Mouse (Mus musculus) forebrain, embryonic 12.5 days (tissue): ENCODE results near the gene Cuedc1. TPM values are rescaled to one million over a fixed set of nuclear protein-coding genes. Genes with fewer than 3 reads are reported as not detected.
"Not testable (repeated sequence)": the region's sequence is repeated elsewhere in the genome, so short reads cannot be mapped to it uniquely, and the experiment has no call there.

Experiments used
- ATAC-seq: fragments of 200-750 bp; cut with Nextera tagmentation; 2 replicates; pipeline ENCODE4 v1.8.0; 2017; ENCODE audit warnings: moderate TSS enrichment; ENCODE audit not compliant: low FRiP score
- H3K27ac ChIP-seq: fragments of 300-500 bp; sonication (generic); 2 replicates; pipeline ENCODE4 v1.5.1; 2016; ENCODE audit warnings: mild to moderate bottlenecking
- H3K27me3 ChIP-seq: fragments of 300-500 bp; sonication (generic); 2 replicates; pipeline ENCODE4 v1.6.1; 2016; ENCODE audit warnings: mild to moderate bottlenecking
- H3K36me3 ChIP-seq: fragments of 300-500 bp; sonication (generic); replicated peaks from 2 replicates; pipeline ENCODE4 v1.6.1; 2016; ENCODE audit warnings: mild to moderate bottlenecking
- H3K4me1 ChIP-seq: fragments of 300-500 bp; sonication (generic); 2 replicates; pipeline ENCODE4 v1.6.1; 2016
- H3K4me2 ChIP-seq: fragments of 300-500 bp; sonication (generic); 2 replicates; pipeline ENCODE4 v1.6.1; 2016; ENCODE audit warnings: mild to moderate bottlenecking, moderate library complexity
- H3K4me3 ChIP-seq: fragments of 300-500 bp; sonication (generic); replicated peaks from 2 replicates; pipeline ENCODE4 v1.5.1; 2016; ENCODE audit warnings: mild to moderate bottlenecking
- H3K9ac ChIP-seq: fragments of 300-500 bp; sonication (generic); 2 replicates; pipeline ENCODE4 v1.6.1; 2016; ENCODE audit warnings: mild to moderate bottlenecking
- H3K9me3 ChIP-seq: fragments of 300-500 bp; sonication (generic); 2 replicates; pipeline ENCODE4 v1.6.1; 2016
- WGBS: fragments of 180-500 bp; shearing (Covaris S2); methylation state at CpG from one replicate; pipeline ENCODE4 v1.1.7; 2016; 5-methylcytosine and 5-hydroxymethylcytosine counted together
- polyA plus RNA-seq: library from polyadenylated mRNA; unstranded; fragments of >200 nt; fragmentation: Nextera tagmentation; extraction: Ambion mirVana; gene quantifications from 2 replicates; pipeline ENCODE4 v1.2.1, GENCODE M21; 2016

Cuedc1 gene
- polyA plus RNA-seq, 1 experiment from 2014 or later: 42.5 TPM

DNA sequence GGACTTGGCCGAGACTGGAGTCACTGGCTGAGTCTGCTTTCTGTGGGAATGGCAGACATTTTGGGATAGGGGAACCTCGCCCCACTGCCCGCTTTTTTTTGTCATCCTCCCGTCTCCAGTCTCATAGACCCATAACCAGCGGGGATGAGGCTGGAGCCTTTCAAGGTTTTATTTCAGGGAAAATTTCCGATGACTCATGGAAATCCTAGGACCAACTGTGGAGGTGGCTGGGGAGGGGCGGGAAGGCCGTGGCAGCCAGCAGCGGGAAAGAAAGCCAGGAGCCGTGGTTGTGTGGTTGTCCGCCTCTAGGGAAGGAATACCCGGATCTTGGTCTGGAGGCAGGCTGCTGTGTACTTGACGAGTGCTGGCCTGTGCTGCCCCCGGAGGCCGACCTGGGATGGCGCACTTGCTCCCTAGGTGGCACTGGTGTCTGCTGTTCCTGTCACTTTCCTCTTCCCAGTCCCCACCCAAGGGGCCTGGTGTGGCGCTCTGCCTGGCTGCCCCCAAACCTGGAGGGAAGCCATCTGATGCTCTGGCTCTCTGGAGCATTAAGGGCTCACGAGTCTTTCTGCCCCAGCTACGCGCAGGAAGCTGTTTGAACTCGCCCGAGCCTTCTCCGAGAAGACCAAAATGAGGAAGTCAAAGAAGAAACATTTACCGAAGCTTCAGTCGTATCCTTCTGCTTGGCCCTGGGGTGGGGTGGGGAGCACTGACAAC lies 89.7 kb downstream of the Cuedc1 start:
- WGBS: 15% methylated on average over 25 of the region's 25 CpGs
- H3K4me3 ChIP-seq: peak overlapping the region; percentile 10
- peaks cover 20% of the 10 kb centered on the region for H3K36me3 ChIP-seq

DNA sequence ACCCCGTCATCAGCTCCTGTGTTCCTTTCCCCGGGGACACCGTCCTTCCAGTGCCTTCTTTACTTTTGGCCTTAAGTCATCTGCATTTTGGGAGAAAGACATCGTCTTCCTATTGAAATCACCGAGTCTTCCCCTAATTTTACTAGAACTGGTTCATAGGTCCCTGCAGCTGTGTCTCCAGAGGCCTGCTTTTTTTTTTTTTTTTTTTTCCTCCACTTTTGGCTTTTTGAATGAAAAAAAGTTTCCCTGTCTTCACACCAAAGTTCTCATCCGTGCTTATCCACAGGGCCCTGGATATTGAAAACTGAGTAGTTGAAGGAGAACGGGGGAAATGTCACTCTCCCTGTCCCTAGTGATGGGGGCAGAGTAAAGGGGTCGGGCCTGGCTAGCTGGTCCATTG lies 90.4 kb downstream of the Cuedc1 start:
- peaks cover 32% of the 10 kb centered on the region for H3K27me3 ChIP-seq
- ATAC-seq: no peak
- peak overlapping the region; percentile 75; the same call in 1 of the 2 replicates for H3K27ac ChIP-seq
- H3K36me3 ChIP-seq: peaks cover 14% of the 10 kb centered on the region
- no peak overlapping the region for H3K4me3 ChIP-seq
- peaks cover 33% of the 10 kb centered on the region for H3K4me1 ChIP-seq
- H3K9ac ChIP-seq: no peak overlapping the region
- no peak overlapping the region for H3K4me2 ChIP-seq
- WGBS: 58% methylated on average over 8 of the region's 8 CpGs
- H3K9me3 ChIP-seq: no peaks in the 10 kb centered on the region

More for the DNA sequence above, 89.7 kb downstream of the Cuedc1 start:
- peak overlapping the region; percentile 45 for H3K4me2 ChIP-seq
- H3K27ac ChIP-seq: peak overlapping the region; percentile 75
- peak overlapping the region; percentile 46; the same call in 1 of the 2 replicates for H3K9ac ChIP-seq
- peaks cover 28% of the 10 kb centered on the region for H3K4me1 ChIP-seq
- no peaks in the 10 kb centered on the region for H3K9me3 ChIP-seq
- peaks cover 25% of the 10 kb centered on the region for H3K27me3 ChIP-seq
- peak; percentile 92 for ATAC-seq

DNA sequence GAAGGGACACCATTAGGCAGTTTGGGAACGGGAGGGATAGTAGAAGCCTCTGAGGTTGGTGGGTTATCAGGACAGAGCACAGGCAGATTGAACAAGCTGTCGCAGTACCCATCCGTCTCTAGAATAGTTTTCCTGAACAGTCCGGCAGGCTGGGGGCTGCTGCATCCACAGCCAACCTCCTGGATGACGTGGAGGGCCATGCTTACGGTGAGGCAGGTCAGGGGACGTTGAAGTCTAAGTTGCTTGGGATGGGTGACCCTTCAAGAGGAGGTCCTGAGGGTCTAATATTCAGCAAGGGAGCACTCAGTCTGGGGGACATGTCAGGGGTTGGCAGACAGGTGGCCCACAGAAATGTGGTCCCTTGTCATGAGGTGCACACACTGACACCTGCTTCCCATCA lies 90.8 kb downstream of the Cuedc1 start:
- H3K27me3 ChIP-seq: peaks cover 36% of the 10 kb centered on the region
- ATAC-seq: no peak
- no peak overlapping the region for H3K4me2 ChIP-seq

DNA sequence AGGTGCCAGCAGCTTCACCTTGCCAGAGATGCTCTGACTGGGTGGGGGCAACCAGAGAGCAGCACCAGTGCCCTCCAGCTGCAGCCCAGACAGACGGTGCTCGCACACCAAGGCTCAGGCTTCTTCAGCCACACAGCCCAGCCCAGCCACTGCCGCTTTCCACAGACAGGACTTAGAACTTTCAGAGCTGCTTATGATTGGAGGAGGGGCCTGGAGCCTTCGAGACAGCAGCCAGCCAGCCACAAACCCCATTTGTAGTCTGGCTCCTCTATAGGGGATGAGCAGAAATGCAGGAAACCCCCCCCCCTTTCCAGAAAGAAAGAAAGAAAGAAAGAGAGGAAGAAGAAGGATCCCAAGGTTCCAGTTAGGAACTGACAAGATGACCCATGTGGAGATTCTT lies 94.7 kb downstream of the Cuedc1 start:
- 15% methylated on average over 4 of the region's 4 CpGs for WGBS
- Histone ChIP-seq H3K4me1 (peaks cover 26% of the 10 kb centered on the region), H3K4me2 (no peak overlapping the region), H3K27me3 (peaks cover 50% of the 10 kb centered on the region), H3K4me3 (no peak overlapping the region), H3K9me3 (no peaks in the 10 kb centered on the region), H3K27ac (no peak overlapping the region), H3K9ac (no peak overlapping the region), H3K36me3 (no peaks in the 10 kb centered on the region; the same call in 1 of the 2 replicates)
- no peak for ATAC-seq

More for the DNA sequence above, 90.8 kb downstream of the Cuedc1 start:
- Histone ChIP-seq H3K4me3 (no peak overlapping the region), H3K9me3 (no peaks in the 10 kb centered on the region), H3K9ac (no peak overlapping the region), H3K36me3 (peaks cover 10% of the 10 kb centered on the region), H3K27ac (no peak overlapping the region), H3K4me1 (peaks cover 37% of the 10 kb centered on the region)
- 90% methylated on average over 7 of the region's 7 CpGs for WGBS

DNA sequence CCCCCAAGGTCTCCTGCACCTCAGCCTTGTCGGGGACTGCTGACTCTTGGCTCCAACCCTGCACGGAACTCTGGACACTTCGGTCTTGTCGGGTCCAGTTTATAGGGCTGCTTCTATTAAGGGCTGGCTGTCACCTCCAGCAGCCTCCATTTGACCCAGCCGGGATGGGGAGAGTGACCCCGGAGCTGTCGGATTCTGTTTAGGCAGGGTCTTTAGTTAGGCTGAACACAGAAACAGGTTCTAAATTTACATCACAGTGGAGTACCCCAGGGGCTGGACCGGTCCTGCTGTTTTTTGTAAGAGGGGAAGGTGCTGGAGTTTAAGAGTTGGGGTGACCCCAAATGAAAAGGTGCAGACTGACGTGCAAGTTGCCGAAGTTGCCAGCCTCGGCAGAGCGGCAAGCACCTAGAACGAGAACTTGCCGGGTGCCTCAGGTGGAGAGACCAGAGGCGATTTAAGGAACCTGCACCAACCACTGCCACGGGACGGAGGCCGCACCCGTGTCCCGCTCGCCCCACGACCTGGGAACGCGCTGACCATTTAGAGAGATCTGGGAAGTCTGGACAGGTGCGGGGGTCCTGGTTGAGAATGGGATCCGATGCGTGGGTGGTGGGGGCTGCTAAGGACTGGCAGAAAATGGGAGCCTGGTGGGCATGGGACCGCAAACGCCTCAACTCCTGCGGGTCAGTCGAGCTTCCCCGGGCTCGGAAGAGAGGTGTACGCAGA lies 95.4 kb downstream of the Cuedc1 start:
- WGBS: 5% methylated on average over 34 of the region's 34 CpGs
- Histone ChIP-seq H3K36me3 (no peaks in the 10 kb centered on the region; the same call in 1 of the 2 replicates), H3K9me3 (no peaks in the 10 kb centered on the region), H3K4me2 (peak overlapping the region; percentile 41), H3K27me3 (peaks cover 50% of the 10 kb centered on the region), H3K4me3 (0 out of 2 replicates have a peak overlapping the region, but pooled peaks have one; percentile 14), H3K27ac (no peak overlapping the region), H3K4me1 (peaks cover 21% of the 10 kb centered on the region), H3K9ac (peak overlapping the region; percentile 33)
- ATAC-seq: 0 out of 2 replicates have a peak, but pooled peaks have one; percentile 5

DNA sequence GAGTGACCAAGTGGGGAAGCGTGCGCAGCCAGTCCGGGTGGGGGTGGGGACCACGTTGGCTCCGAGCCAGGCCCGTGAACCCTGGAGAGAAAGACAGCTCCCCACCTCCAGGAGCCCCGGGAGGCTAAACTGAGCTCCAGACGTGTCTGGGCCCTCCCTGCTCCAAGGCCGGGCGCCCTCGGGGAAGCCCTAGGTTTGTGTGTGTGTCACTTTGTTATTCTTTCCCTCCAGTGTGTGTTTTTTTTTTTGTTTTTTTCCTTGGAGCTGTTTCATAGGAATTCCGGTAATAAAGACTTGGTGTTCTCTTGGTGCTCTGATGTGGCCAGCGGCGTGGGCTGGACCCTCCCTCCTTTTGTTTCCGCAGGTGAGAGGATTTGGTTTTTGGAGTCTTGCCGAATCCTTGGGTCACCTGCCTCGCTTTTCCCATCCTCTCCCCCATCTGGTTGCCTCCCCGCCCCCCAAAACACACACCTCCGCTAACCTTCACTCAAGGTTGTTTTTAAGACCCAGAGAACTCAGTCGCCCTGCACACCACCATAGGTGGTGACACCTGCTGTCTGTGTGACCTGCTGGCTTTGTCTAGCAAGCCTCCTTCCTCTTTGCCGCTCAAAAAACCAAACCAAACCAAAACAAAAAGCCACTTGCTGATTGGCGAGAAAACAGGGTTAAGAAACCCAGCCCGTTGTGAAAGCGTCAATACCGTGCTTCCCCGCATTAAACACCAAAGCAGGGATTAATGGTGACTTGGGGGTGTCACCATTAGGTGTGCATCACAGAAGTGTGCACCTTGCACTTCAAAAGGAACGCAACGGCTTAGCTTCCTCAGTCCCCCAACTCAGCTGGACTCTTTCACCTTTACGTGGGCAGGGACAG lies 96.2 kb downstream of the Cuedc1 start:
- H3K36me3 ChIP-seq: no peaks in the 10 kb centered on the region; the same call in 1 of the 2 replicates
- no peaks in the 10 kb centered on the region for H3K9me3 ChIP-seq
- peaks cover 55% of the 10 kb centered on the region for H3K27me3 ChIP-seq
- H3K4me1 ChIP-seq: peaks cover 26% of the 10 kb centered on the region
- no peak overlapping the region for H3K27ac ChIP-seq
- peak overlapping the region; percentile 41 for H3K4me2 ChIP-seq
- peak overlapping the region; percentile 33 for H3K9ac ChIP-seq
- H3K4me3 ChIP-seq: peak overlapping the region; percentile 14; the same call in 1 of the 2 replicates
- 6% methylated on average over 29 of the region's 29 CpGs for whole genome bisulfite sequencing
- ATAC-seq: 0 out of 2 replicates have a peak, but pooled peaks have one; percentile 13

DNA sequence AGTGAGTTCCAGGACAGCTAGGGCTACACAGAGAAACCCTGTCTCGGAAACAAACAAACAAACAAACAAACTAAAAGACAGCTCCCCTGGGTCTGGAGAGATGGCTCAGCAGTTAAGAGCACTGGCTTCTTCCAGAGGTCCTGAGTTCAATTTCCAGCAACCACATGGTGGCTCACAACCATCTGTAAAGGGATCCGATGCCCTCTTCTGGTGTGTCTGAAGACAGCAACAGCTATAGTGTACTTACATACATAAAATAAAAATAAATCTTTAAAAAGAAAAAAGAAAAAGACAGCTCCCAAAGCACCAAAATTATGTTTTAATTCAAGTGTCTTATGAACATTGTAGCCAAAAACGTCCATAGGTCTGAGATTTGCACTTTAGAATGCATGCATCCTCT lies 97.8 kb downstream of the Cuedc1 start:
- not testable (repeated sequence) for H3K4me3 ChIP-seq, H3K9ac ChIP-seq, H3K36me3 ChIP-seq, ATAC-seq, H3K9me3 ChIP-seq, H3K27ac ChIP-seq, H3K4me2 ChIP-seq
- Histone ChIP-seq H3K27me3 (peaks cover 57% of the 10 kb centered on the region), H3K4me1 (peaks cover 26% of the 10 kb centered on the region)
- WGBS: 79% methylated on average over 3 of the region's 3 CpGs

DNA sequence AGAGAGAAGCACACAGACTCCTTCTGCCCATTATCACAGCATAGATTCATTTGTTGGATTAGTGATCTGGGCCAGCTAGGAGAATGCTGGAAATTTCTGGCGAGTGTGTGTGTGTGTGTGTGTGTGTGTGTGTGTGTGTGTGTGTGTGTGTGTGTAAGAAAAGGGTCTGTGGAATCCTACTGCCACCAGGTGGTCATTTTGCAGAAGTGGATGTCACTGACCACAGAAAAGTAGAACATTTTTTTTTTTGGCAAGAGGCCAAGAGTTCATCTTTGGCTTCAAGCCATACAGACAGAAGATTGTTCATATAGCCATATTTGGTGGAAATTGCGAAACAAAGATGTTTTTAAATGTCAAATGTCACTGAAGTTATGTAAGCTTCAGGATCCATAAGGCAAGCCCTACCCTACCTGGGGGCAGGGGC lies 99.3 kb downstream of the Cuedc1 start:
- H3K4me3 ChIP-seq: no peak overlapping the region
- H3K9ac ChIP-seq: no peak overlapping the region
- WGBS: 14% methylated on average over 2 of the region's 2 CpGs
- H3K4me1 ChIP-seq: peaks cover 31% of the 10 kb centered on the region
- H3K9me3 ChIP-seq: no peaks in the 10 kb centered on the region
- H3K4me2 ChIP-seq: no peak overlapping the region
- peak; percentile 15; the same call in 1 of the 2 replicates for ATAC-seq
- H3K27ac ChIP-seq: no peak overlapping the region
- no peaks in the 10 kb centered on the region for H3K36me3 ChIP-seq
- peaks cover 45% of the 10 kb centered on the region for H3K27me3 ChIP-seq

DNA sequence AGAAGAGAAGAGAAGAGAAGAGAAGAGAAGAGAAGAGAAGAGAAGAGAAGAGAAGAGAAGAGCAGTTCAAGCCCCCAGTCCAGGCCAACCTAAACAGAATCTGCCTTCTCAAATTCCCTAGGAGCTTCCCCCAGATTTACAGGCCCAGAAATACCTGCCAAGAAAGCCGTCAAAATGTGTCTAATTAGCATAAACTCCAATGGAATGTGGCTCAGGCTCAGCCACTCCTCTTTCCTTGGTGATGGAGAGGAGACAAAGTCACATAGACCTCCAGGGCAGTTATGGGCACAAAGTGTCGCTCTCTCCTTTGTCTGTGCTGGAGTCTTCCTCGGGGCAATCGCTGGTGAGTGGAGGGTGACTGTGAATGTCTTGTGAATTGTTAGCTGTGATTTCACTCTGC lies 100.4 kb downstream of the Cuedc1 start:
- Histone ChIP-seq H3K27me3 (peaks cover 34% of the 10 kb centered on the region), H3K4me3 (no peak overlapping the region), H3K9me3 (no peaks in the 10 kb centered on the region), H3K36me3 (no peaks in the 10 kb centered on the region), H3K4me1 (peaks cover 27% of the 10 kb centered on the region), H3K9ac (no peak overlapping the region), H3K27ac (no peak overlapping the region), H3K4me2 (no peak overlapping the region)
- 26% methylated on average over 4 of the region's 4 CpGs for WGBS
- ATAC-seq: no peak

DNA sequence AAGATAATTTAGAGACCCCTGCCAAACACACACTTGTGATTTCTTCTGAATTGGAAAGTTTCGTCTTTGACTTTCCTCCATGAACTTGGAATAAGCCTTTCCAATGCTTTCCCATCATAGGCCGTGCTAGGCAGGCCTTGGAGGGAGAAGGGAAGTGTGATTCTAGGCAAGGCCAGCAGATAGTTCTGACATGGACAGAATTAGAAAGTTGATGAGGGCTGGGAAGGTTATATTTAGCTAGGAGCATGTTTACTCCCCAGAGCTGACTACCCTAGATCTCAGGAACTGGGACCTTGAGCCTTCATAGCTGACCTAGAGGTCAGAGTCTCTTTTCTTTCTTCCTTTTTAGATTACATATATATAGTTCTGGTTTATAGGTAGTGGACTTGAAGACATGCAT lies 103.3 kb downstream of the Cuedc1 start:
- Histone ChIP-seq H3K4me2 (no peak overlapping the region), H3K9ac (no peak overlapping the region), H3K9me3 (no peaks in the 10 kb centered on the region), H3K27ac (no peak overlapping the region), H3K4me1 (peaks cover 35% of the 10 kb centered on the region), H3K27me3 (peaks cover 13% of the 10 kb centered on the region; the same call in 1 of the 2 replicates), H3K4me3 (no peak overlapping the region), H3K36me3 (0 out of 2 replicates have a peak, but pooled peaks cover 2% of the 10 kb centered on the region)
- 74% methylated on average over 2 of the region's 2 CpGs for WGBS
- no peak for ATAC-seq

DNA sequence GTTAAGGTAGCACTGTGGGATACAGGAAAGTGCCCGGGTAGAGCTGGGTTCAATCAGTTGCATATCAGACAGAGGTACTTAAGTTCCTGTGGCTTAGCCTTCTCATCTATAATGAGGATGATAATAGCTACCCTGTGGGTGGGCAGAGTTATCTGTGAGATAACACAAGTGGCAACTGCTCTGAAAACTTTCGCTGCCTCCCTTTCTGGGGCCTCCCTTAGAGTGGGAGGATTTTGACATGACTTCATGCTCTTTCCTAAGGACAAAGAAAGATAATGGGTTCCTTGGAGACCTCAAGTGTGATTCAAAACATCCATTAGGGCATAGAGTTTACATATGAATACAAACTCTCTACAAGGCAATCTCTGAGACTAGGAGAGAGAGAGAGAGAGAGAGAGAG lies 104.2 kb downstream of the Cuedc1 start:
- Histone ChIP-seq H3K27ac (no peak overlapping the region), H3K4me3 (no peak overlapping the region), H3K4me1 (peaks cover 37% of the 10 kb centered on the region), H3K27me3 (peaks cover 13% of the 10 kb centered on the region; the same call in 1 of the 2 replicates), H3K9me3 (no peaks in the 10 kb centered on the region), H3K36me3 (peaks cover 5% of the 10 kb centered on the region; the same call in 1 of the 2 replicates), H3K9ac (no peak overlapping the region), H3K4me2 (no peak overlapping the region)
- ATAC-seq: no peak
- 14% methylated on average over 2 of the region's 2 CpGs for WGBS
